Mouse (Mus musculus) ES-E14 (cell line): ENCODE results near the gene Retn. TPM values are rescaled to one million over a fixed set of nuclear protein-coding genes. Genes with fewer than 3 reads are reported as not detected.

Experiments
- DNase-seq: peaks from one replicate; pipeline ENCODE4 v3.0.0-alpha.2; 2013; ENCODE audit warnings: low read depth, low spot score
- H3K27ac ChIP-seq: 2 replicates; pipeline ENCODE4 v1.5.1; 2012; ENCODE audit warnings: low read depth, mild to moderate bottlenecking, low read length, moderate library complexity, mixed read lengths; ENCODE audit not compliant: poor library complexity, insufficient read depth, severe bottlenecking
- H3K36me3 ChIP-seq: 2 replicates; pipeline ENCODE4 v1.6.1; 2012; ENCODE audit warnings: mild to moderate bottlenecking, low read length, moderate library complexity, mixed read lengths; ENCODE audit not compliant: control insufficient read depth, poor library complexity, insufficient read depth, severe bottlenecking
- H3K4me1 ChIP-seq, 2 experiments: fragments of 150-350 bp in 1 of 2; sonication (generic) in 1 of 2; 2 replicates each; pipeline ENCODE4 v1.6.1; 2012; ENCODE audit warnings: low read length in 2 of 2, mild to moderate bottlenecking in 1 of 2, mixed read lengths in 1 of 2; ENCODE audit not compliant: control insufficient read depth in 2 of 2, insufficient read depth in 2 of 2, poor library complexity in 1 of 2
- H3K4me3 ChIP-seq, 2 experiments: fragments of 150-350 bp in 1 of 2; sonication (generic) in 1 of 2; 2 replicates each; pipeline ENCODE4 v1.5.1; 2012; ENCODE audit warnings: low read length in 2 of 2, low read depth in 1 of 2, mild to moderate bottlenecking in 1 of 2, mixed read lengths in 1 of 2; ENCODE audit not compliant: insufficient read depth in 1 of 2, poor library complexity in 1 of 2, severe bottlenecking in 1 of 2
- H3K9ac ChIP-seq: 2 replicates; pipeline ENCODE4 v1.6.1; 2012; ENCODE audit warnings: low read depth, mild to moderate bottlenecking, low read length, mixed read lengths; ENCODE audit not compliant: poor library complexity, insufficient read depth, severe bottlenecking
- H3K9me3 ChIP-seq: fragments of 150-350 bp; sonication (generic); 2 replicates; pipeline ENCODE4 v1.6.1; 2012; ENCODE audit warnings: low read depth, mild to moderate bottlenecking, low read length; ENCODE audit not compliant: control insufficient read depth, insufficient read depth
- CHD2 ChIP-seq: IDR thresholded peaks from 2 replicates; pipeline ENCODE4 v1.6.1; 2014; ENCODE audit warnings: mild to moderate bottlenecking, low read depth, low read length, inconsistent platforms
- HCFC1 ChIP-seq: IDR thresholded peaks from 2 replicates; pipeline ENCODE4 v1.6.1; 2012; ENCODE audit warnings: low read length, inconsistent platforms, borderline replicate concordance; ENCODE audit not compliant: insufficient read depth
- MAFK ChIP-seq: IDR thresholded peaks from 2 replicates; pipeline ENCODE4 v1.6.1; 2014; ENCODE audit warnings: mild to moderate bottlenecking, low read depth, low read length, inconsistent platforms; ENCODE audit not compliant: insufficient read depth
- ZC3H11A ChIP-seq: IDR thresholded peaks from 2 replicates; pipeline ENCODE4 v1.6.1; 2012; ENCODE audit warnings: low read depth, mild to moderate bottlenecking, inconsistent platforms, low read length, borderline replicate concordance
- ZNF384 ChIP-seq: IDR thresholded peaks from 2 replicates; pipeline ENCODE4 v1.6.1; 2012; ENCODE audit warnings: low read depth, low read length, inconsistent platforms
- in situ Hi-C, 2 experiments: fragments of 600-800 bp; cut with MboI; formaldehyde crosslinking; loops; one replicate each; pipeline ENCODE4 v1.15.1; 2025; ENCODE audit warnings: low sequenced_read_pairs in 2 of 2, inconsistent platforms in 1 of 2; ENCODE audit not compliant: unreplicated experiment in 2 of 2
- total RNA-seq: library from RNA; depleted of rRNA; stranded (reverse); fragments of 300-350 nt; gene quantifications from 2 replicates; pipeline ENCODE4 v1.2.3, GENCODE M21; 2012

Gene Retn
- total RNA-seq, 1 experiment, result 0.45 TPM

GRCm38 (mm10) chr8:3685422-3685821 lies 29.9 kb downstream of the Retn start:
- no peak overlapping the region for H3K9ac ChIP-seq
- DNase-seq, result no peak
- TF ChIP-seq ZNF384 (no peak), CHD2 (no peak), HCFC1 (no peak), ZC3H11A (no peak), MAFK (no peak)
- H3K27ac ChIP-seq, result no peak overlapping the region
- H3K4me1 ChIP-seq, result no peaks in the 10 kb centered on the region
- H3K4me3 ChIP-seq, result no peak overlapping the region
- in situ Hi-C loops, result no loop called here
- no peaks in the 10 kb centered on the region for H3K9me3 ChIP-seq
- H3K36me3 ChIP-seq, result peaks cover 2% of the 10 kb centered on the region; the same call in 1 of the 2 replicates

GRCm38 (mm10) chr8:3687537-3687936 lies 32.0 kb downstream of the Retn start:
- Histone ChIP-seq H3K9ac (no peak overlapping the region), H3K27ac (no peak overlapping the region), H3K4me3 (no peak overlapping the region), H3K36me3 (no peaks in the 10 kb centered on the region), H3K4me1 (no peaks in the 10 kb centered on the region), H3K9me3 (no peaks in the 10 kb centered on the region)
- TF ChIP-seq ZC3H11A, result no peak
- TF ChIP-seq CHD2, result no peak
- TF ChIP-seq MAFK, result no peak
- TF ChIP-seq HCFC1, result no peak
- no peak for TF ChIP-seq ZNF384
- in situ Hi-C loops, result no loop called here
- DNase-seq, result no peak

- in situ Hi-C loops, result no loop called here
- Histone ChIP-seq H3K36me3 (no peaks in the 10 kb centered on the region), H3K9me3 (peaks cover 4% of the 10 kb centered on the region; the same call in 1 of the 2 replicates), H3K27ac (no peak overlapping the region), H3K4me1 (no peaks in the 10 kb centered on the region), H3K4me3 (no peak overlapping the region), H3K9ac (no peak overlapping the region)
- no peak for DNase-seq
- TF ChIP-seq MAFK (no peak), ZC3H11A (no peak), HCFC1 (no peak), ZNF384 (no peak), CHD2 (no peak)
Observed at GRCm38 (mm10) chr8:3690774-3691173, 35.2 kb downstream of the Retn start.

- TF ChIP-seq ZC3H11A (no peak), MAFK (no peak), ZNF384 (no peak), HCFC1 (no peak), CHD2 (no peak)
- Histone ChIP-seq H3K4me3 (no peak within 1 kb of the TSS), H3K9ac (no peak within 1 kb of the TSS), H3K36me3 (no peaks in the 10 kb centered on the region), H3K27ac (no peak within 1 kb of the TSS), H3K9me3 (peaks cover 11% of the 10 kb centered on the region), H3K4me1 (no peaks in the 10 kb centered on the region)
- in situ Hi-C loops, result no loop called here
- no peak for DNase-seq
Observed at GRCm38 (mm10) chr8:3694121-3694520, 38.6 kb downstream of the Retn start, which contains the start of gene Fcer2a. TSS of gene Fcer2a (minus strand) at chr8:3694175.

GRCm38 (mm10) chr8:3701491-3701890 lies 45.9 kb downstream of the Retn start:
- Histone ChIP-seq H3K9ac (no peak overlapping the region), H3K36me3 (no peaks in the 10 kb centered on the region), H3K9me3 (peaks cover 10% of the 10 kb centered on the region), H3K27ac (no peak overlapping the region), H3K4me1 (no peaks in the 10 kb centered on the region), H3K4me3 (no peak overlapping the region)
- in situ Hi-C loops, result no loop called here
- TF ChIP-seq ZNF384, result no peak
- TF ChIP-seq MAFK, result no peak
- no peak for TF ChIP-seq HCFC1
- no peak for TF ChIP-seq ZC3H11A
- TF ChIP-seq CHD2, result no peak
- DNase-seq, result no peak
